Mouse (Mus musculus) liver, postnatal 0 days (tissue): ENCODE results near the gene Trim12c. TPM values are rescaled to one million over a fixed set of nuclear protein-coding genes. Genes with fewer than 3 reads are reported as not detected.

ENCODE experiments used
- ATAC-seq: fragments of 200-750 bp; cut with Nextera tagmentation; 2 replicates; pipeline ENCODE4 v1.8.0; 2017; ENCODE audit warnings: mild to moderate bottlenecking, moderate library complexity
- DNase-seq: peaks from one replicate; pipeline ENCODE4 v3.0.0-alpha.2; 2016
- H3K27ac ChIP-seq: fragments of 300-500 bp; sonication (generic); 2 replicates; pipeline ENCODE4 v1.5.1; 2014; ENCODE audit warnings: antibody characterized with exemption, moderate library complexity, mild to moderate bottlenecking, low read depth
- H3K27me3 ChIP-seq: fragments of 300-500 bp; sonication (generic); 2 replicates; pipeline ENCODE4 v1.6.1; 2014; ENCODE audit warnings: low read length, control low read depth, mixed read lengths; ENCODE audit not compliant: insufficient read depth
- H3K36me3 ChIP-seq: fragments of 300-500 bp; sonication (generic); replicated peaks from 2 replicates; pipeline ENCODE4 v1.6.1; 2014; ENCODE audit warnings: mild to moderate bottlenecking, control low read depth, low read length, moderate library complexity, mixed read lengths; ENCODE audit not compliant: insufficient read depth
- H3K4me1 ChIP-seq: fragments of 300-500 bp; sonication (generic); 2 replicates; pipeline ENCODE4 v1.6.1; 2014; ENCODE audit warnings: antibody characterized with exemption, mild to moderate bottlenecking, control low read depth; ENCODE audit not compliant: insufficient read depth
- H3K4me2 ChIP-seq: fragments of 300-500 bp; sonication (generic); 2 replicates; pipeline ENCODE4 v1.6.1; 2014; ENCODE audit warnings: low read depth, mild to moderate bottlenecking, low read length, moderate library complexity, mixed read lengths
- H3K4me3 ChIP-seq: fragments of 300-500 bp; sonication (generic); 2 replicates; pipeline ENCODE4 v1.5.1; 2014; ENCODE audit warnings: low read depth, low read length
- H3K9ac ChIP-seq: fragments of 300-500 bp; sonication (generic); replicated peaks from 2 replicates; pipeline ENCODE4 v1.6.1; 2014; ENCODE audit warnings: mild to moderate bottlenecking, moderate library complexity
- H3K9me3 ChIP-seq: fragments of 300-500 bp; sonication (generic); 2 replicates; pipeline ENCODE4 v1.6.1; 2016; ENCODE audit warnings: mild to moderate bottlenecking, control low read depth, low read length, mixed read lengths
- CTCF ChIP-seq: sonication (generic); IDR thresholded peaks from 2 replicates; pipeline ENCODE4 v1.5.1; 2016; ENCODE audit warnings: antibody characterized with exemption, low read depth
- EP300 ChIP-seq: IDR thresholded peaks from 2 replicates; pipeline ENCODE4 v1.6.1; 2016; ENCODE audit warnings: antibody characterized with exemption, low read depth, mild to moderate bottlenecking
- WGBS: fragments of 180-500 bp; shearing (Covaris S2); extraction: QIAGEN DNeasy Blood & Tissue Kit; methylation state at CpG from one replicate; pipeline ENCODE4 v1.1.7; 2014; ENCODE audit not compliant: insufficient replicate concordance; 5-methylcytosine and 5-hydroxymethylcytosine counted together
- polyA plus RNA-seq: library from polyadenylated mRNA; unstranded; fragments of >200 nt; fragmentation: Nextera tagmentation; extraction: Ambion mirVana; gene quantifications from 2 replicates; pipeline ENCODE4 v1.2.1, GENCODE M21; 2015

The Trim12c gene
- polyA plus RNA-seq, 1 experiment from 2014 or later, result 1.9 TPM

DNA sequence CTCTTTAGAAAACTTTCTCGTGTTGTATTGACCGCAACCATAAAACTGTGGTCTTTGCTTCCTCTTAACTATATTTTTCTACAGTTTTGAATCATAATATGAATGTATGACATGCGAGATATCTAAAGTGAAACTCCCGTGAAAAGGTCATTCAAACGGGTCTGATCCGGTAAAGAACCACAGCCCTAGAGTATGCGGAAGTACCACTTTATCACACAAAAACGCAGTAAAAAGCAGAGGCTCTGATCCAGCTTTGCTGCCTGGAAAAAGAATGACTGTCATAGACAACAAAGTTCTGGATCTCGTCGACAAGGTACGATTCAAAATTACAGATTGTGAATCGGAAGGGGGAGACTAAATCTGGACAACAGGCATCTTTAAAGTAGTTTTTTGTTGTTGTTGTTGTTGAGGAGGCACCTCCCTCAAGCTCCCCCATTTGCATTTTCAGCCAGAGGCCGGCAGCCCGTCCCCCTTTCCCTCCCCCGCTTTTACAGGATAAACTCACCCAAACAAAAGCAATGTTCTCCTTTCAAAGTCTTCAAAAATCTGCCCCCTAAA, 38.3 kb downstream of the Trim12c start:
- WGBS, result 2% methylated on average over 15 of the region's 15 CpGs
- Histone ChIP-seq H3K4me3 (peak overlapping the region; percentile 64), H3K27ac (peak overlapping the region; percentile 91), H3K9me3 (no peaks in the 10 kb centered on the region), H3K9ac (peak overlapping the region; percentile 69), H3K4me2 (peak overlapping the region; percentile 63), H3K27me3 (no peaks in the 10 kb centered on the region), H3K36me3 (no peaks in the 10 kb centered on the region), H3K4me1 (0 out of 2 replicates have a peak, but pooled peaks cover 4% of the 10 kb centered on the region)
- no peak for TF ChIP-seq EP300
- no peak for TF ChIP-seq CTCF
- peak; percentile 77 for ATAC-seq
- DNase-seq, result peak; percentile 57

DNA sequence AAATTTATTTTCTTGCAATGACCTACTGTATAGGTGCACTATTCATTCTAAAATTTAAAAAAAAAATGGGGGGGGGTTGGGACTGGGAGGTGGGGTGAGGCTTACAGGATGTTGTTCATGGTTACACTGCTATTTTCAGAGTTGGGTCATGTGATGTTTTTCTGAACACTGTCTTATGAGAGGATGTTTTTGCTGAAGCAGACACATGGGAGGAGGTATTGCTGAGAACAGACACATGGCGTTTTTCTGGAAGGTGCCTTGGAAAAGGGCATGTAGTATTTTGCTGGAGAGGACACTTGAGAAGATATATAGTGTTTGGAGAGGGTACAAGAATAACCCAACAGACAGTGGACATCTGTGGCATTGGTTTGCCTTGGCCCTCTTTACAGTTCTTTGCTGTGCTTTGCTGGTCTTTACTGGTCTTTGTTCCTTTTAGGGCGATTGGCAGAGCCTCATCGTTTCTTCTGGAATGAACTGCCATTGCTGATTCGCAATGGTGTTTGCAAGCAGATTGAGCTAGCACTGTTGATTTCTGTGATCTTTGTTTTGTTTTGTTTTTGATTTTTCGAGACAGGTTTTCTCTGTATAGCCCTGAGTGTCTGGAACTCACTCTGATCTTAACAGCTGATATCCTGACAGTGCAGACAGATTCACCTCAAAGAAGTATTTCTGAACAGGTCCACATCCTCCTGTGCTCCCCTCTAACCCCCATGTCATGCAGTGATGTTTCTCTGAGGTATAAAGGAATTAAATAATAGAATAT, 61.3 kb downstream of the Trim12c start:
- H3K27ac ChIP-seq, result no peak overlapping the region
- H3K9me3 ChIP-seq, result no peaks in the 10 kb centered on the region
- H3K27me3 ChIP-seq, result no peaks in the 10 kb centered on the region
- no peaks in the 10 kb centered on the region for H3K36me3 ChIP-seq
- no peak overlapping the region for H3K9ac ChIP-seq
- ATAC-seq, result no peak
- no peak overlapping the region for H3K4me2 ChIP-seq
- TF ChIP-seq EP300, result no peak
- TF ChIP-seq CTCF, result no peak
- no peaks in the 10 kb centered on the region for H3K4me1 ChIP-seq
- H3K4me3 ChIP-seq, result no peak overlapping the region
- DNase-seq, result no peak
- WGBS, result 74% methylated on average over 5 of the region's 5 CpGs

DNA sequence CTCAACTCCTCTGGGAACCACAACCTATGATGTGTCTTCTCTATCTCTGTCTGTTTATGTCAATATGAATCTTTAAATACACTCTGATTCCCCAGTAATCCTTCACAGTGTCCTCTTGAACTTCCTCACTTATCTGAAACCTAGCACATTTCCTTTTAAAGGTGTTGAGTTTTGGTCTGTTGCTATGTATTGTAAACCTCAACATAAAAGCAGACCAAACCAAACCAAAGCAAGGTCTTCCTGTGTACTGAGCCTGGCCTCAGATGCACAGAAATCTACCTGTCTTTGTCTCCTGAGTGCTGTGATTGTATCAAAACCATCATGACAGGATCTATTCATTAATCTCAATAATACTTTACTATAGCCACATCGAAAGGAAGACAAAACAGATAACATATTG, 62.5 kb downstream of the Trim12c start:
- DNase-seq, result no peak

More for the DNA sequence above, 62.5 kb downstream of the Trim12c start:
- H3K4me3 ChIP-seq, result no peak overlapping the region
- H3K9ac ChIP-seq, result no peak overlapping the region
- H3K9me3 ChIP-seq, result no peaks in the 10 kb centered on the region
- 76% methylated on average over 1 of the region's 1 CpGs for WGBS
- no peaks in the 10 kb centered on the region for H3K27me3 ChIP-seq
- H3K4me2 ChIP-seq, result no peak overlapping the region
- no peaks in the 10 kb centered on the region for H3K4me1 ChIP-seq
- ATAC-seq, result no peak
- TF ChIP-seq EP300 (no peak), CTCF (no peak)
- H3K27ac ChIP-seq, result no peak overlapping the region
- no peaks in the 10 kb centered on the region for H3K36me3 ChIP-seq

Other genes with a start within 250 kb of the Trim12c start
- not detected in 2 replicates for gene Olfr646, start 248.5 kb downstream of the Trim12c start, polyA plus RNA-seq
- not detected in 2 replicates for gene Ubqln5, start 223.5 kb downstream of the Trim12c start, polyA plus RNA-seq
- gene Olfr643, start 216.0 kb downstream of the Trim12c start, polyA plus RNA-seq, result not detected in 2 replicates
- gene Ubqln3, start 210.1 kb downstream of the Trim12c start, polyA plus RNA-seq, result not detected in 2 replicates
- not detected in 2 replicates for gene Ubqlnl, start 202.8 kb downstream of the Trim12c start, polyA plus RNA-seq
- not detected in 2 replicates for gene Olfm5, start 188.5 kb downstream of the Trim12c start, polyA plus RNA-seq
- gene Olfr648, start 170.0 kb downstream of the Trim12c start, polyA plus RNA-seq, result not detected in 2 replicates
- gene Olfr649, start 157.4 kb downstream of the Trim12c start, polyA plus RNA-seq, result not detected in 2 replicates
- 0.25 and 0.27 TPM in 2 replicates for gene Trim6, start 134.6 kb downstream of the Trim12c start, polyA plus RNA-seq
- gene Trim34a, start 108.9 kb downstream of the Trim12c start, polyA plus RNA-seq, result 2.6 and 2.8 TPM in 2 replicates
- 0.63 and 0.92 TPM in 2 replicates for gene Trim5, start 65.3 kb downstream of the Trim12c start, polyA plus RNA-seq
- gene Trim12a, start 37.9 kb downstream of the Trim12c start, polyA plus RNA-seq, result 5.7 and 6.7 TPM in 2 replicates
- 0.24 TPM in 1 of 2 replicates, not detected in the other for gene Trim34b, start 23.9 kb downstream of the Trim12c start, polyA plus RNA-seq
- gene Trim30b, start 16.5 kb upstream of the Trim12c start, polyA plus RNA-seq, result 0.49 and 0.53 TPM in 2 replicates
- 0.38 and 0.50 TPM in 2 replicates for gene Trim30c, start 47.5 kb upstream of the Trim12c start, polyA plus RNA-seq
- gene Trim30a, start 111.8 kb upstream of the Trim12c start, polyA plus RNA-seq, result 4.3 and 5.2 TPM in 2 replicates
- gene Trim30d, start 154.5 kb upstream of the Trim12c start, polyA plus RNA-seq, result 1.9 and 2.1 TPM in 2 replicates
- not detected in 2 replicates for gene Olfr651, start 196.8 kb upstream of the Trim12c start, polyA plus RNA-seq
- gene Olfr652, start 207.5 kb upstream of the Trim12c start, polyA plus RNA-seq, result not detected in 2 replicates
- gene Olfr653, start 224.0 kb upstream of the Trim12c start, polyA plus RNA-seq, result not detected in 2 replicates
- not detected in 2 replicates for gene Olfr654, start 233.7 kb upstream of the Trim12c start, polyA plus RNA-seq
- not detected in 2 replicates for gene Olfr655, start 248.4 kb upstream of the Trim12c start, polyA plus RNA-seq